Mouse (Mus musculus) left cerebral cortex, postnatal 10 days (tissue): ENCODE measurements at regions not wholly inside any gene's neighbourhood (a gene's known extent, or its start where the extent isn't known, plus 50 kb on each side); places are given as distances from the start of the nearest gene placed in this dataset.

Experiments used
- DNase-seq, 2 experiments: peaks; one replicate each; pipeline ENCODE4 v3.0.0; 2021 to 2022; ENCODE audit warnings: low spot score in 2 of 2, mixed read lengths in 1 of 2; ENCODE audit errors: extremely low spot score in 1 of 2
- intact Hi-C: fragments of 180-260 bp; cut with DNase I; formaldehyde crosslinking; loops from one replicate; pipeline ENCODE4 v1.15.1; 2025

GRCm38 (mm10) chr1:76849346-76849745 is 665.5 kb downstream of the Epha4 start:
- no peak for DNase-seq
- intact Hi-C loops = no loop called here

GRCm38 (mm10) chr1:76866304-76866968 is 648.5 kb downstream of the Epha4 start:
- intact Hi-C loops = no loop called here
- DNase-seq = peak; percentile 25 to 40

GRCm38 (mm10) chr1:76873207-76873606 is 641.7 kb downstream of the Epha4 start:
- peak in 1 of 2 experiments; percentile 66 for DNase-seq
- intact Hi-C loops = no loop called here

- DNase-seq = peak in 1 of 2 experiments; percentile 13
- intact Hi-C loops = no loop called here
Measured at GRCm38 (mm10) chr1:76880111-76880782, 634.6 kb downstream of the Epha4 start.

- intact Hi-C loops = no loop called here
- DNase-seq = no peak
Measured at GRCm38 (mm10) chr1:76880783-76881145, 634.1 kb downstream of the Epha4 start.

GRCm38 (mm10) chr1:76896152-76896864 is 618.6 kb downstream of the Epha4 start:
- intact Hi-C loops = no loop called here
- no peak for DNase-seq

GRCm38 (mm10) chr1:76897431-76897830 is 617.5 kb downstream of the Epha4 start:
- intact Hi-C loops = no loop called here
- DNase-seq = no peak

GRCm38 (mm10) chr1:76911472-76911871 is 603.4 kb downstream of the Epha4 start:
- intact Hi-C loops = no loop called here
- no peak for DNase-seq

GRCm38 (mm10) chr1:76919541-76919940 is 595.3 kb downstream of the Epha4 start:
- intact Hi-C loops = no loop called here
- no peak for DNase-seq

GRCm38 (mm10) chr1:76920634-76921033 is 594.3 kb downstream of the Epha4 start:
- intact Hi-C loops = no loop called here
- no peak for DNase-seq

- DNase-seq = no peak
- intact Hi-C loops = no loop called here
Measured at GRCm38 (mm10) chr1:76927041-76927440, 587.8 kb downstream of the Epha4 start.

- no peak for DNase-seq
- intact Hi-C loops = no loop called here
Measured at GRCm38 (mm10) chr1:76928035-76928434, 586.9 kb downstream of the Epha4 start.

GRCm38 (mm10) chr1:76933460-76933859 is 581.4 kb downstream of the Epha4 start:
- intact Hi-C loops = no loop called here
- DNase-seq = no peak

GRCm38 (mm10) chr1:76942730-76943129 is 572.2 kb downstream of the Epha4 start:
- peak in 1 of 2 experiments; percentile 40 for DNase-seq
- intact Hi-C loops = no loop called here

GRCm38 (mm10) chr1:76944046-76944445 is 570.8 kb downstream of the Epha4 start:
- intact Hi-C loops = no loop called here

GRCm38 (mm10) chr1:76955031-76955430 is 559.9 kb downstream of the Epha4 start:
- DNase-seq = no peak
- intact Hi-C loops = no loop called here

More at GRCm38 (mm10) chr1:76944046-76944445, 570.8 kb downstream of the Epha4 start:
- DNase-seq = no peak

- intact Hi-C loops = no loop called here
Measured at GRCm38 (mm10) chr1:76957411-76957810, 557.5 kb downstream of the Epha4 start.

GRCm38 (mm10) chr1:76958706-76959105 is 556.2 kb downstream of the Epha4 start:
- DNase-seq = no peak
- intact Hi-C loops = no loop called here

More at GRCm38 (mm10) chr1:76957411-76957810, 557.5 kb downstream of the Epha4 start:
- DNase-seq = no peak

GRCm38 (mm10) chr1:76972454-76972853 is 542.4 kb downstream of the Epha4 start:
- no peak for DNase-seq
- intact Hi-C loops = no loop called here
